Mouse (Mus musculus) CH12.LX (cell line): ENCODE results near the gene Smim7.

Experiments
- CTCF ChIP-seq, 2 experiments: IDR thresholded peaks in 1 of 2; conservative IDR thresholded peaks in 1 of 2; 2 replicates each; pipeline ENCODE4 v1.5.1; 2011 to 2012; ENCODE audit warnings: low read depth in 2 of 2, low read length in 2 of 2, improper control_type of control experiment in 1 of 2, inconsistent platforms in 1 of 2, mild to moderate bottlenecking in 1 of 2, moderate library complexity in 1 of 2
- MAX ChIP-seq: IDR thresholded peaks from 2 replicates; pipeline ENCODE4 v1.6.1; 2011; ENCODE audit warnings: low read length, improper control_type of control experiment
- MYC ChIP-seq: IDR thresholded peaks from 2 replicates; pipeline ENCODE4 v1.6.1; 2011; ENCODE audit warnings: low read depth, mild to moderate bottlenecking, improper control_type of control experiment, low read length
- POLR2A ChIP-seq: IDR thresholded peaks from 2 replicates; pipeline ENCODE4 v1.6.1; 2011; ENCODE audit warnings: low read depth, mild to moderate bottlenecking, improper control_type of control experiment, low read length
- ZC3H11A ChIP-seq: IDR thresholded peaks from 2 replicates; pipeline ENCODE4 v1.6.1; 2012; ENCODE audit warnings: low read depth, mild to moderate bottlenecking, inconsistent platforms, low read length, improper control_type of control experiment
- ZKSCAN1 ChIP-seq: IDR thresholded peaks from 2 replicates; pipeline ENCODE4 v1.6.1; 2012; ENCODE audit warnings: low read depth, inconsistent platforms, low read length, improper control_type of control experiment, borderline replicate concordance
- ZNF384 ChIP-seq: IDR thresholded peaks from 2 replicates; pipeline ENCODE4 v1.6.1; 2012; ENCODE audit warnings: low read depth, low read length, improper control_type of control experiment, inconsistent platforms

- no peak for TF ChIP-seq ZKSCAN1
- TF ChIP-seq MAX = no peak
- no peak for TF ChIP-seq CTCF (conservative IDR thresholded peaks at IDR 0.05 in 1 of 2, IDR thresholded peaks at IDR 0.05 in 1 of 2; ENCODE audit: low read depth in 2 of 2, low read length in 2 of 2)
- no peak for TF ChIP-seq ZNF384
- no peak for TF ChIP-seq POLR2A
- TF ChIP-seq ZC3H11A = no peak
- TF ChIP-seq MYC = no peak
Measured at GRCm38 (mm10) chr8:72521888-72522287, 49.0 kb downstream of the Smim7 start.
